Mouse (Mus musculus): ENCODE measurements around the gene Dock1. TPM values are rescaled to one million over a fixed set of nuclear protein-coding genes. Genes with fewer than 3 reads are reported as not detected.
A peak's percentile ranks its signal among the peaks of the same experiment; 100 is the strongest.

Dock1 gene
- total RNA-seq, 1 experiment: 24.3 TPM

DNA sequence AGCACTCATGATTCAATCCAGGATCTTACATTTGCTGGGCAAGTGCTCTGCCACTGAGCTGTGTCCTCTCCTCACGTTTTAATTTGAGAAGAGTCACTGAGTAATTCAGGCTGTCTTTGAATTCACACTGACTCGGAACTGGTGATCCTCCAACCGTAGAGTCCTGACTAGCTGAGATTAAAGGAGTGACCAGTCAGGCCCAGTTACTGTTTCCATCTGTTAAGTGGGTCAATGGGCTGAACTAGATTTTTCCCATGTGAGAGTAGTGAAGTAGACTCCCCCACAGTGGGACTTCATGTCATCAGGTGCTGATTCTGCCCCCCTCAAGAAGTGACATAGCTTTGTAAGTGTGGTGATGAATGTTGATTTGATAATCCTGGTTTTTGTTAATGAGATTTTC, 49.0 kb downstream of the Dock1 start:
- no peak for TF ChIP-seq ZC3H11A (IDR thresholded peaks at IDR 0.05; ENCODE audit: borderline replicate concordance, low read depth, low read length)
- no peak for TF ChIP-seq CHD2 (IDR thresholded peaks at IDR 0.05; ENCODE audit: low read depth, low read length)
- no peak for TF ChIP-seq HCFC1 (IDR thresholded peaks at IDR 0.05; ENCODE audit: borderline replicate concordance, insufficient read depth, low read length)
- no peak for TF ChIP-seq MAFK (IDR thresholded peaks at IDR 0.05; ENCODE audit: insufficient read depth, low read depth, low read length)
- TF ChIP-seq ZNF384 (IDR thresholded peaks at IDR 0.05; ENCODE audit: low read depth, low read length): no peak

DNA sequence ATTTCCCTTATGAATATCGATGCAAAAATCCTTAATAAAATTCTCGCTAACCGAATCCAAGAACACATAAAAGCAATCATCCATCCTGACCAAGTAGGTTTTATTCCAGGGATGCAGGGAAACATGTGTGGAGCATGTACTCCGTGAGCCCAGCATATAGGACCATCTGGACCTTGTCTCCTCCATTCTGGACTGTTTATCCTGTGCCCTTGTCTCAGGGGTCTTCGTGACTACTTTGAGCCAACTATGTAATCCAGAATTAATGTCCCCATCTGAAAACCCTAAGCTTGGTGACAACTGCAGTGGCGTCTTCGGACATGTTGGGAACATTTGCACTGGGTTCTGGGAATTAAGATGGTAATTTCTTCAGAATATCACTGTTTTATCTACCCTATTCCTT, 51.9 kb downstream of the Dock1 start:
- Histone ChIP-seq H3K27ac (ENCODE audit: insufficient read depth, low read depth, low read length, poor library complexity, severe bottlenecking) (no peak overlapping the region), H3K4me1 (ENCODE audit: control insufficient read depth in 2 of 2, insufficient read depth in 2 of 2, low read length in 2 of 2, poor library complexity in 1 of 2) (peaks cover 5 to 7% of the 10 kb centered on the region in 2 experiments; a peak in 3 of 4 replicates), H3K36me3 (ENCODE audit: control insufficient read depth, insufficient read depth, low read length, poor library complexity, severe bottlenecking) (no peaks in the 10 kb centered on the region; the same call in 1 of the 2 replicates), H3K9me3 (ENCODE audit: control insufficient read depth, insufficient read depth, low read depth, low read length) (no peaks in the 10 kb centered on the region), H3K9ac (ENCODE audit: insufficient read depth, low read depth, low read length, poor library complexity, severe bottlenecking) (no peak overlapping the region), H3K4me3 (ENCODE audit: insufficient read depth in 1 of 2, low read depth in 1 of 2, low read length in 2 of 2, poor library complexity in 1 of 2, severe bottlenecking in 1 of 2) (no peak overlapping the region)
- DNase-seq (ENCODE audit: low read depth, low spot score): no peak
- TF ChIP-seq MAFK (IDR thresholded peaks at IDR 0.05; ENCODE audit: insufficient read depth, low read depth, low read length): no peak
- no peak for TF ChIP-seq ZC3H11A (IDR thresholded peaks at IDR 0.05; ENCODE audit: borderline replicate concordance, low read depth, low read length)
- no peak for TF ChIP-seq CHD2 (IDR thresholded peaks at IDR 0.05; ENCODE audit: low read depth, low read length)
- no peak for TF ChIP-seq ZNF384 (IDR thresholded peaks at IDR 0.05; ENCODE audit: low read depth, low read length)
- no peak for TF ChIP-seq HCFC1 (IDR thresholded peaks at IDR 0.05; ENCODE audit: borderline replicate concordance, insufficient read depth, low read length)
- in situ Hi-C loops (cut with MboI; ENCODE audit: low sequenced_read_pairs in 2 of 2, unreplicated experiment in 2 of 2): no loop called here

More for the DNA sequence above, 49.0 kb downstream of the Dock1 start:
- DNase-seq (ENCODE audit: low read depth, low spot score): no peak
- no peak overlapping the region for H3K9ac ChIP-seq (ENCODE audit: insufficient read depth, low read depth, low read length, poor library complexity, severe bottlenecking)
- H3K36me3 ChIP-seq (ENCODE audit: control insufficient read depth, insufficient read depth, low read length, poor library complexity, severe bottlenecking): no peaks in the 10 kb centered on the region
- peaks cover 0 to under 1% of the 10 kb centered on the region in 2 experiments; a peak in 1 of 4 replicates for H3K4me1 ChIP-seq (ENCODE audit: control insufficient read depth in 2 of 2, insufficient read depth in 2 of 2, low read length in 2 of 2, poor library complexity in 1 of 2)
- no peaks in the 10 kb centered on the region for H3K9me3 ChIP-seq (ENCODE audit: control insufficient read depth, insufficient read depth, low read depth, low read length)
- in situ Hi-C loops (cut with MboI; ENCODE audit: low sequenced_read_pairs in 2 of 2, unreplicated experiment in 2 of 2): no loop called here
- no peak overlapping the region for H3K4me3 ChIP-seq (ENCODE audit: insufficient read depth in 1 of 2, low read depth in 1 of 2, low read length in 2 of 2, poor library complexity in 1 of 2, severe bottlenecking in 1 of 2)
- H3K27ac ChIP-seq (ENCODE audit: insufficient read depth, low read depth, low read length, poor library complexity, severe bottlenecking): no peak overlapping the region

DNA sequence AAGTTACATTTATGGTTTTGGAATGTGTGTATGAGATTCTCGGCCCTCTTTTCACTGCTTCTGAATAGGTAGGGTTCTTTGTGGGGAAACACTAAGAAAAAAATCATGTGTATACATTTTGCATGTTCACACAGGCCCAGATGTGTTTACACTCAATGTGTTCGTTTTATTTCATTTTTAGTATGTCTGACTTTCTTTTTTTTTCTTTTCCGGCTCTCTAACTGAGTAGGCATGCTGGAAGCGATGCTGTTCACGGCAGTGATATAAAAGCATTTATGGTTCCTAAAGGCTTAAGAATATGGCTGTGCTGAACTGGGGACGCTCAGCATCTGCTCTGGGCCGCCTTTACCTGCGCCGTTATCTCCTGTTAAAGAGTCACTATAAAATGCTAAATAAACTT, 52.5 kb downstream of the Dock1 start:
- no peak for DNase-seq (ENCODE audit: low read depth, low spot score)
- no peak overlapping the region for H3K27ac ChIP-seq (ENCODE audit: insufficient read depth, low read depth, low read length, poor library complexity, severe bottlenecking)
- in situ Hi-C loops (cut with MboI; ENCODE audit: low sequenced_read_pairs in 2 of 2, unreplicated experiment in 2 of 2): no loop called here
- H3K9ac ChIP-seq (ENCODE audit: insufficient read depth, low read depth, low read length, poor library complexity, severe bottlenecking): no peak overlapping the region
- peaks cover 5 to 7% of the 10 kb centered on the region in 2 experiments; a peak in 3 of 4 replicates for H3K4me1 ChIP-seq (ENCODE audit: control insufficient read depth in 2 of 2, insufficient read depth in 2 of 2, low read length in 2 of 2, poor library complexity in 1 of 2)
- no peaks in the 10 kb centered on the region; the same call in 1 of the 2 replicates for H3K36me3 ChIP-seq (ENCODE audit: control insufficient read depth, insufficient read depth, low read length, poor library complexity, severe bottlenecking)
- no peaks in the 10 kb centered on the region for H3K9me3 ChIP-seq (ENCODE audit: control insufficient read depth, insufficient read depth, low read depth, low read length)
- TF ChIP-seq ZNF384 (IDR thresholded peaks at IDR 0.05; ENCODE audit: low read depth, low read length) (no peak), ZC3H11A (IDR thresholded peaks at IDR 0.05; ENCODE audit: borderline replicate concordance, low read depth, low read length) (no peak), MAFK (IDR thresholded peaks at IDR 0.05; ENCODE audit: insufficient read depth, low read depth, low read length) (no peak), CHD2 (IDR thresholded peaks at IDR 0.05; ENCODE audit: low read depth, low read length) (no peak), HCFC1 (IDR thresholded peaks at IDR 0.05; ENCODE audit: borderline replicate concordance, insufficient read depth, low read length) (no peak)
- no peak overlapping the region for H3K4me3 ChIP-seq (ENCODE audit: insufficient read depth in 1 of 2, low read depth in 1 of 2, low read length in 2 of 2, poor library complexity in 1 of 2, severe bottlenecking in 1 of 2)

DNA sequence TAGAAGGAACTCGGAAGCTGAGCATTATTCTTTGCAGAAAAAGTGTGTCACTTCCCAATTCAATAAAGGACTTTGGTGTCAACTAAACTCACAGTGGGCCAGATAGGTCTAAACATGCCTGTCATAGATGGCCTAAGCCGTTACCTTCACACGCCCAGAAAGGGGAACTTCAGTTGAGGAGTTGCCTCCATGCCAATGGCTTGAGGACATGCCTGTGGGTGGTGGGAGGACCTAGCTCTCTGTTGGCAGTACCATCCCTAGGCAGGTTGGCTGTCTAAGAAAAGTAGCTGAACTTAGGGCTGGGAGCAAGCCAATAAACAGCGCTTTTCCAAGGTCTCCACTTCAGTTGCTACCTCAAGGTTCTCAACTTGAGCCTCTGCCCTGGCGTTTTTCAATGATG, 53.1 kb downstream of the Dock1 start:
- no peak for DNase-seq (ENCODE audit: low read depth, low spot score)
- Histone ChIP-seq H3K9ac (ENCODE audit: insufficient read depth, low read depth, low read length, poor library complexity, severe bottlenecking) (no peak overlapping the region), H3K36me3 (ENCODE audit: control insufficient read depth, insufficient read depth, low read length, poor library complexity, severe bottlenecking) (no peaks in the 10 kb centered on the region; the same call in 1 of the 2 replicates), H3K4me3 (ENCODE audit: insufficient read depth in 1 of 2, low read depth in 1 of 2, low read length in 2 of 2, poor library complexity in 1 of 2, severe bottlenecking in 1 of 2) (no peak overlapping the region), H3K27ac (ENCODE audit: insufficient read depth, low read depth, low read length, poor library complexity, severe bottlenecking) (peak overlapping the region; percentile 5; the same call in 1 of the 2 replicates), H3K4me1 (ENCODE audit: control insufficient read depth in 2 of 2, insufficient read depth in 2 of 2, low read length in 2 of 2, poor library complexity in 1 of 2) (peaks cover 5 to 7% of the 10 kb centered on the region in 2 experiments; a peak in 3 of 4 replicates), H3K9me3 (ENCODE audit: control insufficient read depth, insufficient read depth, low read depth, low read length) (no peaks in the 10 kb centered on the region)
- in situ Hi-C loops (cut with MboI; ENCODE audit: low sequenced_read_pairs in 2 of 2, unreplicated experiment in 2 of 2): no loop called here
- TF ChIP-seq ZC3H11A (IDR thresholded peaks at IDR 0.05; ENCODE audit: borderline replicate concordance, low read depth, low read length) (no peak), MAFK (IDR thresholded peaks at IDR 0.05; ENCODE audit: insufficient read depth, low read depth, low read length) (no peak), ZNF384 (IDR thresholded peaks at IDR 0.05; ENCODE audit: low read depth, low read length) (no peak), CHD2 (IDR thresholded peaks at IDR 0.05; ENCODE audit: low read depth, low read length) (no peak), HCFC1 (IDR thresholded peaks at IDR 0.05; ENCODE audit: borderline replicate concordance, insufficient read depth, low read length) (no peak)

Data from ES-E14 (cell line).